Mouse (Mus musculus) kidney, adult 2 months (tissue): ENCODE measurements at regions not wholly inside any gene's neighbourhood (a gene's known extent, or its start where the extent isn't known, plus 50 kb on each side); places are given as distances from the start of the nearest gene placed in this dataset.

Source experiments
- CTCF ChIP-seq: fragments of 200-500 bp; conservative IDR thresholded peaks from 2 replicates; pipeline ENCODE4 v1.5.1; 2011; ENCODE audit warnings: low read depth, mild to moderate bottlenecking, control low read depth, low read length, moderate library complexity, mixed read lengths; ENCODE audit not compliant: insufficient read depth, insufficient read length
- POLR2A ChIP-seq: fragments of 200-500 bp; IDR thresholded peaks from one replicate; pipeline ENCODE4 v1.6.1; 2011; ENCODE audit warnings: low read depth, low read length, control low read depth

- TF ChIP-seq POLR2A (no peak), CTCF (no peak)
Observed at GRCm38 (mm10) chr13:83208111-83208510, 295.7 kb upstream of the Mef2c start.
